In genomic region chr3:104675258-104675851, GRCm38 (mm10) we compare ENCODE assay signal across 8 mouse cellular contexts. TPM values are rescaled to one million over a fixed set of nuclear protein-coding genes. Genes with fewer than 3 reads are reported as not detected.
A peak's percentile ranks its signal among the peaks of the same experiment; 100 is the strongest.
DNase-seq lines count a peak whose midpoint lies in the region; ATAC-seq lines count a peak whose summit lies in the region.

No protein-coding gene starts in this region.

- H3K4me3 ChIP-seq in embryonic facial prominence, embryonic 14.5 days (ENCODE audit: low read depth, low read length) = peak overlapping the region; percentile 43
- H3K4me3 ChIP-seq in heart, embryonic 10.5 days = peak overlapping the region; percentile 63
- H3K4me3 ChIP-seq in kidney, embryonic 14.5 days (ENCODE audit: low read length) = peak overlapping the region; percentile 31
- H3K4me3 ChIP-seq in liver, embryonic 11.5 days (ENCODE audit: low read depth, low read length) = peak overlapping the region; percentile 47

- H3K36me3 ChIP-seq in embryonic facial prominence, embryonic 14.5 days (ENCODE audit: control insufficient read depth, insufficient read depth, low read length) = no peaks in the 10 kb centered on the region
- no peaks in the 10 kb centered on the region for H3K36me3 ChIP-seq in heart, embryonic 10.5 days
- no peaks in the 10 kb centered on the region for H3K36me3 ChIP-seq in kidney, embryonic 14.5 days (ENCODE audit: control insufficient read depth, insufficient read depth, low read length)
- H3K36me3 ChIP-seq in liver, embryonic 11.5 days (ENCODE audit: control insufficient read depth, insufficient read depth, low read length) = no peaks in the 10 kb centered on the region

- ATAC-seq in embryonic facial prominence, embryonic 14.5 days (ENCODE audit: low read depth) = peak; percentile 78
- peak; percentile 79 for ATAC-seq in kidney, embryonic 14.5 days (ENCODE audit: low FRiP score, low TSS enrichment)
- ATAC-seq in liver, embryonic 11.5 days (replicated peaks; ENCODE audit: low FRiP score) = peak; percentile 56

- peaks cover 14% of the 10 kb centered on the region for H3K4me1 ChIP-seq in embryonic facial prominence, embryonic 14.5 days (ENCODE audit: control insufficient read depth, insufficient read depth, low read length)
- peaks cover 40% of the 10 kb centered on the region for H3K4me1 ChIP-seq in heart, embryonic 10.5 days
- H3K4me1 ChIP-seq in kidney, embryonic 14.5 days (ENCODE audit: control insufficient read depth, insufficient read depth, low read length) = peaks cover 33% of the 10 kb centered on the region
- H3K4me1 ChIP-seq in liver, embryonic 11.5 days (replicated peaks; ENCODE audit: control insufficient read depth, insufficient read depth, low read length) = peaks cover 36% of the 10 kb centered on the region

- H3K9me3 ChIP-seq in embryonic facial prominence, embryonic 14.5 days (ENCODE audit: control insufficient read depth, low read length) = 0 out of 2 replicates have a peak, but pooled peaks cover 4% of the 10 kb centered on the region
- no peaks in the 10 kb centered on the region for H3K9me3 ChIP-seq in heart, embryonic 10.5 days
- H3K9me3 ChIP-seq in kidney, embryonic 14.5 days (ENCODE audit: control insufficient read depth, low read length) = no peaks in the 10 kb centered on the region
- no peaks in the 10 kb centered on the region for H3K9me3 ChIP-seq in liver, embryonic 11.5 days (ENCODE audit: control insufficient read depth, low read length)

- H3K4me2 ChIP-seq in embryonic facial prominence, embryonic 14.5 days (ENCODE audit: low read depth, low read length) = peak overlapping the region; percentile 88
- peak overlapping the region; percentile 62 for H3K4me2 ChIP-seq in kidney, embryonic 14.5 days (replicated peaks; ENCODE audit: low read depth, low read length)
- H3K4me2 ChIP-seq in liver, embryonic 11.5 days = peak overlapping the region; percentile 86

- DNase-seq in B cell, adult 2 months = peak; percentile 74
- DNase-seq in adrenal gland, postnatal 4 days (ENCODE audit: low spot score in 2 of 2) = peak; percentile 46 to 48
- DNase-seq in embryonic facial prominence, embryonic 14.5 days (ENCODE audit: low spot score) = peak; percentile 83
- DNase-seq in heart, embryonic 10.5 days (ENCODE audit: low spot score) = peak; percentile 84
- peak; percentile 70 for DNase-seq in liver, embryonic 11.5 days (ENCODE audit: low spot score)
- peak; percentile 70 for DNase-seq in naive thymus-derived CD4-positive, alpha-beta T cell, adult 2 months (ENCODE audit: low read depth)
- DNase-seq in spleen, postnatal 4 days (ENCODE audit: low spot score in 2 of 2) = peak; percentile 80 to 90

- peak overlapping the region; percentile 61 for H3K9ac ChIP-seq in embryonic facial prominence, embryonic 14.5 days (ENCODE audit: low read depth, low read length)
- H3K9ac ChIP-seq in kidney, embryonic 14.5 days (ENCODE audit: low read depth, low read length) = peak overlapping the region; percentile 0
- H3K9ac ChIP-seq in liver, embryonic 11.5 days (ENCODE audit: low read depth, low read length) = peak overlapping the region; percentile 52

- H3K27me3 ChIP-seq in embryonic facial prominence, embryonic 14.5 days (replicated peaks; ENCODE audit: control insufficient read depth, insufficient read depth, low read length) = no peaks in the 10 kb centered on the region
- no peaks in the 10 kb centered on the region for H3K27me3 ChIP-seq in heart, embryonic 10.5 days (ENCODE audit: insufficient read depth, poor library complexity, severe bottlenecking)
- no peaks in the 10 kb centered on the region for H3K27me3 ChIP-seq in kidney, embryonic 14.5 days (ENCODE audit: control insufficient read depth, insufficient read depth, low read length)
- H3K27me3 ChIP-seq in liver, embryonic 11.5 days (replicated peaks; ENCODE audit: control insufficient read depth, insufficient read depth, low read length) = no peaks in the 10 kb centered on the region

- WGBS in embryonic facial prominence, embryonic 14.5 days = 6% methylated on average over 19 of the region's 23 CpGs
- 4% methylated on average over 23 of the region's 23 CpGs for WGBS in heart, embryonic 10.5 days
- WGBS in kidney, embryonic 14.5 days = 2% methylated on average over 23 of the region's 23 CpGs
- whole genome bisulfite sequencing in liver, embryonic 11.5 days = 5% methylated on average over 23 of the region's 23 CpGs

- H3K27ac ChIP-seq in embryonic facial prominence, embryonic 14.5 days (replicated peaks; ENCODE audit: low read depth, low read length) = no peak overlapping the region
- peak overlapping the region; percentile 81 for H3K27ac ChIP-seq in heart, embryonic 10.5 days
- peak overlapping the region; percentile 91 for H3K27ac ChIP-seq in kidney, embryonic 14.5 days (ENCODE audit: low read depth, low read length)
- H3K27ac ChIP-seq in liver, embryonic 11.5 days (ENCODE audit: low read depth, low read length) = no peak overlapping the region

RNA-seq across cellular contexts. Expression of gene Slc16a1, which starts 36.9 kb away (rescaled TPM):
- total RNA-seq in adrenal gland, postnatal 4 days (2021) = 10 to 100 TPM; 57.6 to 63.5 TPM
- polyA plus RNA-seq in embryonic facial prominence, embryonic 14.5 days (2014; fragmentation: Nextera tagmentation; extraction: Ambion mirVana) = 30.9 and 39.2 TPM in 2 replicates
- polyA plus RNA-seq in heart, embryonic 10.5 days (2016; fragmentation: Nextera tagmentation; extraction: Ambion mirVana) = 76.5 and 91.2 TPM in 2 replicates
- 34.1 and 55.2 TPM in 2 replicates for polyA plus RNA-seq in kidney, embryonic 14.5 days (2014; fragmentation: Nextera tagmentation; extraction: Ambion mirVana)
- polyA plus RNA-seq in liver, embryonic 11.5 days (2014; fragmentation: Nextera tagmentation; extraction: Ambion mirVana) = 92.2 and 109 TPM in 2 replicates

Comparison
In these comparisons a context has a peak if more than half of its experiments do, and no peak if none do; other contexts are left out.
1. H3K27ac ChIP-seq: peak in heart, embryonic 10.5 days (single experiment) and kidney, embryonic 14.5 days (single experiment); none in embryonic facial prominence, embryonic 14.5 days (single experiment) and liver, embryonic 11.5 days (single experiment).
2. H3K9ac ChIP-seq: peak in every context shown above with its lines; median percentile 61 in embryonic facial prominence, embryonic 14.5 days; 52 in liver, embryonic 11.5 days; 0 in kidney, embryonic 14.5 days.
3. Peak in every context shown above with its lines, with median percentiles within 50 percentile points of each other: DNase-seq, ATAC-seq, H3K4me2 ChIP-seq and H3K4me3 ChIP-seq.